In the genomic region with DNA sequence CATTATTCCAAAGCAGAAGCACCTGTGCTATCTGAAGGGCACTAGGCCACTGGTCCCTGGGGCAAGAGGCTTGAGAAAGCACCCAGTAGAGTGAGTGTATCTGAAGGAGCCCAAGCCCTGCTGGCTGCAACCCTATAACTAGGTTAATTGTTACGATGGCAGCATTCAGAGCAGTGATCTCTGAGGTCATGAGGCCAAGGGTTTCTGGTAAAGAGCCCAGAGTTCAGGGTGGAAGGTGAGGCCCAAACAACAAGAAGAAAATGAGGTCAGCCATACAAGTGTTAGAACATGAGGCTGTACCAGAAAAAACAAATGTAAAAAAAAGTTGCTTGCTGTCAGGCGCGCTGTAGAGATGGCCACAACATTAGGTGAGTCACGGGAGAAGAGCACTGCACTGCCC, we compare ENCODE assay signal across 13 mouse cellular contexts.
"Had no signal": no experiment of that assay in that cellular context is flagged by ENCODE, and none has a peak within 500 bp of the region (broad histone marks: within the 10 kb centered on the region; RNA-seq: fewer than 3 reads in every experiment).

No protein-coding gene starts in this region.

- H3K4me3 ChIP-seq: intestine, embryonic 15.5 days; layer of hippocampus, adult 2 months; limb, embryonic 13.5 days; midbrain, embryonic 10.5 days; midbrain, embryonic 15.5 days; neural tube, embryonic 13.5 days had no signal

- DNase-seq: kidney, postnatal 4 days; lung, embryonic 14.5 days; lung, postnatal 10 days; lung, postnatal 4 days; thymus, postnatal 4 days had no signal

- H3K27ac ChIP-seq: intestine, embryonic 15.5 days; layer of hippocampus, adult 2 months; limb, embryonic 13.5 days; midbrain, embryonic 10.5 days; midbrain, embryonic 15.5 days; neural tube, embryonic 13.5 days; stomach, postnatal 0 days had no signal

- H3K9me3 ChIP-seq: intestine, embryonic 15.5 days; limb, embryonic 13.5 days; midbrain, embryonic 10.5 days; midbrain, embryonic 15.5 days; neural tube, embryonic 13.5 days had no signal

- H3K36me3 ChIP-seq: intestine, embryonic 15.5 days; limb, embryonic 13.5 days; midbrain, embryonic 10.5 days; midbrain, embryonic 15.5 days; neural tube, embryonic 13.5 days had no signal

- H3K9ac ChIP-seq: intestine, embryonic 15.5 days; limb, embryonic 13.5 days; lung, embryonic 14.5 days; midbrain, embryonic 15.5 days; neural tube, embryonic 13.5 days had no signal

- ATAC-seq: intestine, embryonic 15.5 days; midbrain, embryonic 15.5 days had no signal

- H3K27me3 ChIP-seq: intestine, embryonic 15.5 days; limb, embryonic 13.5 days; neural tube, embryonic 13.5 days had no signal

- H3K4me2 ChIP-seq: intestine, embryonic 15.5 days; limb, embryonic 13.5 days; liver, embryonic 11.5 days; lung, embryonic 14.5 days; midbrain, embryonic 15.5 days; neural tube, embryonic 13.5 days had no signal
